Mouse (Mus musculus) brown adipose tissue, adult 24 weeks (tissue): ENCODE results near the gene Crb1. TPM values are rescaled to one million over a fixed set of nuclear protein-coding genes. Genes with fewer than 3 reads are reported as not detected.
"Not testable (repeated sequence)": the region's sequence is repeated elsewhere in the genome, so short reads cannot be mapped to it uniquely, and the experiment has no call there.

Experiments
- H3K27ac ChIP-seq: fragments of 200-500 bp; replicated peaks from 2 replicates; pipeline ENCODE4 v1.5.1; 2012; ENCODE audit warnings: low read depth, mild to moderate bottlenecking, low read length
- H3K4me1 ChIP-seq: fragments of 200-500 bp; 2 replicates; pipeline ENCODE4 v1.6.1; 2012; ENCODE audit warnings: low read length, mixed read lengths; ENCODE audit not compliant: control insufficient read depth, insufficient read depth, insufficient read length
- H3K4me3 ChIP-seq: fragments of 200-500 bp; 2 replicates; pipeline ENCODE4 v1.5.1; 2012; ENCODE audit warnings: low read depth, mild to moderate bottlenecking, low read length, moderate library complexity; ENCODE audit not compliant: insufficient read depth
- polyA plus RNA-seq: library from polyadenylated mRNA; stranded (reverse); fragments of >200 nt; gene quantifications from 2 replicates; pipeline ENCODE4 v1.2.4, GENCODE M21; 2012; ENCODE audit not compliant: missing spikeins, insufficient read depth, insufficient read length

Crb1 gene
- polyA plus RNA-seq, 1 experiment, result not detected

DNA sequence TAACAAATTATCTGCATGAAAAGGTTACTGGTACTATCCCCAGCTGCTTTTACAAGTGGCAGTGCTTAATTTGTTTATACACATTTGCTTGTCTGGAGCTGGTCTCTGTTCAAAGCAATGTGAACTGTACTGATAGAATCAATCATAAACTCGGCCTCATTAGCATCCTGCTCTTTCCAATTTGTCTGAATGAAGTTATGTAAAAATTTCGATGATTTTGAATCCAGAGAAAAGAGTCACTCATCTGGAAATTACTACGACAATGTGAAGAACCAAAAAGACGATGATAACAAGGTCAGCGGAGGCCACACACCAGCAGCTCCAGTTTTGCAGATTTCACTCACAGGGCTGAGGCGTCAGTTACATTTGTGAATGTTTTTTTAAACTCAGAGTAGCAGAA is 5.6 kb downstream of the Crb1 start:
- H3K27ac ChIP-seq, result no peak overlapping the region
- no peak overlapping the region for H3K4me3 ChIP-seq
- H3K4me1 ChIP-seq, result no peaks in the 10 kb centered on the region

- H3K4me3 ChIP-seq, result no peak overlapping the region
- no peak overlapping the region for H3K27ac ChIP-seq
- no peaks in the 10 kb centered on the region for H3K4me1 ChIP-seq
Measured at GRCm38 (mm10) chr1:139348566-139348965, 28.3 kb downstream of the Crb1 start.

DNA sequence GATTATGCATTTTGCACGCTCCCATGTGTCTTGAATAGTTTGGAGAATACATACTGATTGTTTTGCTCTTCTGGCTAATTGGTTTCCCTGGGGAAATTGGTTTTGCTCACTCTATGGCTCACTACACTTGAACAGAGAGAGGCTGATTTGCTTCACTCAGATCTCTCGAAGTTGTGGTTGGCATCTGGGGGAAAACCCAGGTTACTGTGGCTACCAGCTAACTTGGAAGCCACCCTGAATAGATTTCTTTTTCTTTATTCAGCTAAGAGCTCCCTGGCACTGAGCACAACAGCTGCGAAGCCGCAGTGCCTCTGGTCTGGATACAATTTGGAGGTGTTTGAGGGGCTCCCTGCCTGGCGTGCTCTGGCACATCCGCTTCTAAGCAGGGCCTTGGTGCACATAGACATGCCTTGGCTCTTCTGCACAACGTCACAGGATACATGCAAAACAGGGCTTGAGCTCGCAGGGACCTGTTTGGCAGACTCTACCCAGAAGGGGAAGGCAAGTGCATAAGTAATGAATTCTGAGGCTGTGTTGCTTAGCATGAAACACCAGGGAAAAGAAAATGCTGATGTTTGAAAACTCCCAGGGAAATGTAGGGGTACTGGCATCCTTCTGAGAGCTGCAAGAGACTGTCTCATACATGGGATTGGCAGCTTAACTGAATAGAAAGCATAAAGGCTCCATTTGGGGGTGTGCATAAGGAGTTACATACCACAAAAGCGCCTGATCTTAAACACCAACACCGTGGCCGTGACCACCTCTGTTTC is 30.1 kb downstream of the Crb1 start:
- no peak overlapping the region for H3K27ac ChIP-seq
- H3K4me3 ChIP-seq, result no peak overlapping the region
- no peaks in the 10 kb centered on the region for H3K4me1 ChIP-seq

DNA sequence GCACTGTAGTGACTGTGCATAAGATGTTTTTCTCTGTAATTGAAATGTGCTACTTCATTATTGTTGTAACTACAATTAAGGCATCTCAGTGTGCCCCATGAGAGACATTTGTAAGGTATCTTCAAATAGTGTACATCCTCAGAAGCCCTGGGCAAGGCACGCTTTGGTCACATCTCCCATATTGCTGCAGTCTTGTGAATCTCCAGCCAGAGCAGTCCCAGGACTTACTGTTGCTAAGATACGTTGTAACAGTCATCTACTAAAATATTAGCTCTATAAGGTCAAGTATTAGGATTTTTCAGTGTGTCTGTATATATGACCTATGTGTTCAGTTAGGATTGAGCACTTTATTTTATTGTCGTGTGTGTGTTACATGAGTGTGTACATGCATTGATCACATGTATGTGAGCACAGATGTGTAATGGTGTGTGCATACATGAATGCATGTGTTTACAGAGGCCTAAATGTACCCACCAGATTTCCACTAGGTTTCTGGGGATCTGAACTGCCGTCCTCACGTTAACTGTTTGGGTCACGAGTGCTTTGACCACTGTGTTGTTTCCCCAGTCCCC is 30.8 kb downstream of the Crb1 start:
- Histone ChIP-seq H3K27ac (no peak overlapping the region), H3K4me3 (no peak overlapping the region), H3K4me1 (no peaks in the 10 kb centered on the region)

GRCm38 (mm10) chr1:139340178-139340859 is 36.6 kb downstream of the Crb1 start:
- H3K4me3 ChIP-seq, result no peak overlapping the region
- H3K4me1 ChIP-seq, result no peaks in the 10 kb centered on the region
- H3K27ac ChIP-seq, result no peak overlapping the region

DNA sequence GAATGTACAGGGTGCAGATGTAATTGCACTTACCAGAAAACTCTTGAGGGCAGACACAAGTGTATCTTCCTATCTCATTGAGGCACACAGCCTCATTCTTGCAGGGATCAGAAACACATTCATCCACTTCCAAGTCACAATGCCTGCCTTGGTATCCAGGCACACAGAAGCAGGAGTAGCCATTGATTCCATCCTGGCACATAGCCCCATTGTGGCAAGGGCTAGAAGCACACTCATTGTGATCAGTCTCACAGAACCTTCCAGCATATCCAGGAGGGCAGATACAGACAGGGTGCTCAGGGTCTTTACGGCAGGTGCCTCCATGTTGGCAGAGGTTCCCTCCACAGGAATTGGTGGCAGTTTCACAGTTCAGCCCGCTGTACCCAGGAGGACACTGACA is 39.9 kb downstream of the Crb1 start:
- Histone ChIP-seq H3K4me1 (no peaks in the 10 kb centered on the region), H3K27ac (no peak overlapping the region), H3K4me3 (no peak overlapping the region)

GRCm38 (mm10) chr1:139328811-139329210 is 48.1 kb downstream of the Crb1 start:
- no peak overlapping the region for H3K27ac ChIP-seq
- no peaks in the 10 kb centered on the region for H3K4me1 ChIP-seq
- H3K4me3 ChIP-seq, result no peak overlapping the region

DNA sequence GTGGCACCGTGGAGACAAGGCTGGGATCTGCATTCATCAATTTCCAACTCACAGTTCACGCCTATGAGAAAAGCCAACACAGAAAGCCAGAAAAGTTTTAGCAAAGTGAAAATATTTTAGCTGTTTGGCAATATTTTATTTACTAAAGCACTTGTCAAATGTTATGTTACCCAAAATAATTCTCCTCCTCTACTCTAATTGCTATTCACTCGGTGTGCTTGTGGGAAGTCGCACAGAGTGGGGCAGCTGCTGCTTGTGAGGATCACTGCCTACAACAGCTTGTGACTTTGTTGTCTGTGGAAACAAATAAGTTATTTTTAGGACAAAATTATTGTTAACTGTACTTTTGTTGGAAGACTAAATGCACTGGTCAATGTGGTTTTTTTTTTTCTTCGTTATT is 48.6 kb downstream of the Crb1 start:
- Histone ChIP-seq H3K4me1 (no peaks in the 10 kb centered on the region), H3K4me3 (no peak overlapping the region), H3K27ac (no peak overlapping the region)

GRCm38 (mm10) chr1:139325378-139325777 is 51.5 kb downstream of the Crb1 start:
- no peaks in the 10 kb centered on the region for H3K4me1 ChIP-seq
- H3K27ac ChIP-seq, result no peak overlapping the region

GRCm38 (mm10) chr1:139319798-139320197 is 57.1 kb downstream of the Crb1 start:
- Histone ChIP-seq H3K4me1 (no peaks in the 10 kb centered on the region), H3K27ac (no peak overlapping the region), H3K4me3 (no peak overlapping the region)

More at GRCm38 (mm10) chr1:139325378-139325777, 51.5 kb downstream of the Crb1 start:
- H3K4me3 ChIP-seq, result no peak overlapping the region

- Histone ChIP-seq H3K4me3 (no peak overlapping the region), H3K4me1 (no peaks in the 10 kb centered on the region), H3K27ac (no peak overlapping the region)
Measured at GRCm38 (mm10) chr1:139314297-139314874, 62.5 kb downstream of the Crb1 start.

GRCm38 (mm10) chr1:139308915-139309314 is 68.0 kb downstream of the Crb1 start:
- Histone ChIP-seq H3K4me3 (no peak overlapping the region), H3K27ac (no peak overlapping the region), H3K4me1 (no peaks in the 10 kb centered on the region)

DNA sequence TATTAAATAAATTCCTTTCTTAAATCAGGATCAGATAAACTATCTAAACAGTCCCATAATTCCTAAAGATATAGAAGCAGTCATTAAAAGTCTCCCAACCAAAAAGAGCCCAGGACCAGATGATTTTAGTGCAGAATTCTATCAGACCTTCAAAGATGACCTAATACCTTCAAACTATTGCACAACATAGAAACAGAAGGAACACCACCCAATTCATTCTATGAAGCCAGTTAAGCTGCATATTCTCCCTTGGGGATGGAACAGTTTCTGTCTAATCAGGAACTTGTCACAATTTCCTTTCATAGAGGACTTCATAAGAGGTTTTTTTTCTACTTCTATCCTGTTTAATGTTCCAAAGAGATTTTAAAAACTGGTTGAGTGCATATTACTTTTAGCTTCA is 74.4 kb downstream of the Crb1 start:
- H3K4me3 ChIP-seq, H3K27ac ChIP-seq, H3K4me1 ChIP-seq: not testable (repeated sequence)

- H3K4me1 ChIP-seq, result no peaks in the 10 kb centered on the region
- H3K27ac ChIP-seq, result no peak overlapping the region
- H3K4me3 ChIP-seq, result no peak overlapping the region
Measured at GRCm38 (mm10) chr1:139301830-139302229, 75.1 kb downstream of the Crb1 start.

DNA sequence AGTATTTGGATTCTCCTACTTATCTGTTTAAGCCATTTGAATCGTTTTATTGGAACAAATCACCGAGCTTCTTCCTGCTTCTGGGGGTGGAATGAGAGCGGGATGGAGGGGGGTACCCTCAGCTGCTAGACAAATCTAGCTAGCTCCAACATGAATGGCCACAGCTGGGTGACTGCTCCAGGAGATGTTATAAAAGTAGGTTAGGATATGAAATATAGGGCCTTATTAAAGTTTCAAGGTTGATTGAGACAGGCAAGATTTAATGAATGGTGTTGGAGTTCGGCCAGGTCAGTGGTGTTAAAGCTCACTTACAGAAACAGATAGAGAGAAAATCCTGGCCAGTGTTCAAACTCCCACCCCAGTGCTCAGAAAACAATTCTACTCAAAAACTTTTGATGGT is 84.9 kb downstream of the Crb1 start:
- Histone ChIP-seq H3K27ac (no peak overlapping the region), H3K4me3 (no peak overlapping the region), H3K4me1 (no peaks in the 10 kb centered on the region)
